Mouse (Mus musculus) G1E (cell line): Measurements from ENCODE around the gene Sec24a. TPM values are rescaled to one million over a fixed set of nuclear protein-coding genes. Genes with fewer than 3 reads are reported as not detected.
A peak's percentile ranks its signal among the peaks of the same experiment; 100 is the strongest.

Experiments
- ATAC-seq: 2 replicates; pipeline ENCODE4 v1.8.0; 2016; ENCODE audit warnings: mild to moderate bottlenecking; ENCODE audit not compliant: insufficient number of reproducible peaks, poor library complexity, low FRiP score, severe bottlenecking; ENCODE audit errors: extremely low read depth
- DNase-seq: peaks from one replicate; pipeline ENCODE4 v3.0.0; 2012; ENCODE audit warnings: low spot score
- H3K27me3 ChIP-seq: 2 replicates; pipeline ENCODE4 v1.6.1; 2012; ENCODE audit warnings: mild to moderate bottlenecking, low read length, inconsistent platforms; ENCODE audit not compliant: insufficient read depth
- H3K36me3 ChIP-seq: replicated peaks from 2 replicates; pipeline ENCODE3; 2012; ENCODE audit warnings: mild to moderate bottlenecking, inconsistent platforms
- H3K4me1 ChIP-seq: 2 replicates; pipeline ENCODE4 v1.6.1; 2012; ENCODE audit warnings: low read depth, low read length, inconsistent platforms, mixed read lengths; ENCODE audit not compliant: insufficient read depth
- H3K4me3 ChIP-seq: 2 replicates; pipeline ENCODE4 v1.5.1; 2012; ENCODE audit warnings: low read depth, mild to moderate bottlenecking, inconsistent platforms, low read length, moderate library complexity, mixed read lengths
- H3K9me3 ChIP-seq: replicated peaks from 2 replicates; pipeline ENCODE4 v1.6.1; 2012; ENCODE audit warnings: inconsistent platforms
- CTCF ChIP-seq: IDR thresholded peaks from 2 replicates; pipeline ENCODE4 v1.5.1; 2012; ENCODE audit warnings: low read depth, low read length, inconsistent platforms, mixed read lengths
- GATA1 ChIP-seq: IDR thresholded peaks from 2 replicates; pipeline ENCODE4 v1.6.1; 2012; ENCODE audit warnings: borderline replicate concordance, low read length, inconsistent platforms, mixed read lengths
- GATA2 ChIP-seq: IDR thresholded peaks from 2 replicates; pipeline ENCODE4 v1.6.1; 2012; ENCODE audit warnings: low read depth, low read length, inconsistent platforms, borderline replicate concordance
- POLR2AphosphoS5 ChIP-seq: IDR thresholded peaks from 2 replicates; pipeline ENCODE4 v1.6.1; 2012; ENCODE audit warnings: low read depth, low read length, inconsistent platforms; ENCODE audit not compliant: insufficient replicate concordance
- TAL1 ChIP-seq: conservative IDR thresholded peaks from 2 replicates; pipeline ENCODE4 v1.6.1; 2012; ENCODE audit warnings: low read depth, low read length, inconsistent platforms, mixed read lengths
- polyA plus RNA-seq: library from polyadenylated mRNA; stranded (reverse); fragments of >175 nt; gene quantifications from 2 replicates; pipeline ENCODE4 v1.2.3, GENCODE M21; 2012
- total RNA-seq, 2 experiments: library from RNA; stranded (forward) in 1 of 2; stranded (reverse) in 1 of 2; fragments of 200-1000 nt in 1 of 2; fragments of >200 nt in 1 of 2; fragmentation: Nextera tagmentation in 1 of 2; gene quantifications; 2 replicates each; pipeline ENCODE4 v1.2.3; 2014 to 2017

Sec24a gene
- total and polyA plus RNA-seq, 3 experiments: 8.2 to 40.9 (median 22.4) TPM

DNA sequence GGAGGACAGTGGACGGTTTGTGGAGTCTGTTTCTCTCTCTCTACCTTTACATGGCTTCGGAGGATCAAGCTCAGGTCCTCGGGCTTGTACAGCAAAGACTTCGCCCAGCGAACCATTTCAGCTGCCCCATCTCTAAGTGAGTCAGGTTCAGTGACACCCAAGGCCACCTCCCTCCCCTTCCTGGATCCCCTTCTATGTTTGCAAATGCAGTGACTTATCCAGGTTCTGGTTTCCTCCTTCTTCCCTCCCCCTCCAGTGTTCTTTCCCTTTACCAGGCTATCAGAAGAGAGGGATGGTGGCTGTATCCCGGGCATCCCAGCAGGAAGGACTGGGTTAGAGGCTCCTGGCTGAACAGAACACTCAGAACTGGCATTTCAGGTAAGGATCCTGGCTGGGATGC lies 109.7 kb downstream of the Sec24a start:
- Histone ChIP-seq H3K4me3 (no peak overlapping the region; the same call in 1 of the 2 replicates), H3K4me1 (peaks cover 12% of the 10 kb centered on the region), H3K36me3 (no peaks in the 10 kb centered on the region), H3K27me3 (peaks cover 81% of the 10 kb centered on the region), H3K9me3 (peaks cover 9% of the 10 kb centered on the region)
- TF ChIP-seq CTCF (no peak), TAL1 (no peak), GATA1 (no peak), POLR2AphosphoS5 (no peak), GATA2 (no peak)
- no peak for DNase-seq
- no peak for ATAC-seq

DNA sequence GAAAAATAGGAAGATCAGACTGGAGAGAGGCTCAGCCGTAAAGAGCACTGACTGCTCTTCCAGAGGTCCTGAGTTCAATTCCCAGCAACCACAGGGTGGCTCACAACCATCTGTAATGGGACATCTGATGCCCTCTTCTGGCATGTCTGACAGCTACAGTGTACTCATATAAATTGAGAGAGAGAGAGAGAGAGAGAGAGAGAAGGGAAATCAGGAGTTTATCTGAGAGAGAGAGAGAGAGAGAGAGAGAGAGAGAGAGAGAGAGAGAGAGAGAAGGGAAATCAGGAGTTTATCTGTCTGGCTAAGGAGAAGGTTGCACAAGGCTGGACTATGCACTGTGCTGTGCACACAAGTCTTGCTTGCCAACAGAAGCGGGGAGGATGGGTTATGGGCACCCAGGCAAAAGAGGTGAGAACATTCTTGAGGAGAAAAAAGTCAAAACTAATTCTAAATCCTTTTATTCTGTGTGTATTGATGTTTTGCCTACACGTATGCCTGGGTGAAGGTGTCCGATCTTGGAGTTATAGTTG lies 110.5 kb downstream of the Sec24a start:
- peaks cover 79% of the 10 kb centered on the region for H3K27me3 ChIP-seq
- no peak overlapping the region for H3K4me3 ChIP-seq
- peaks cover 12% of the 10 kb centered on the region for H3K4me1 ChIP-seq
- DNase-seq (no peak), ATAC-seq (no peak)
- H3K36me3 ChIP-seq: no peaks in the 10 kb centered on the region
- H3K9me3 ChIP-seq: peaks cover 9% of the 10 kb centered on the region
- TF ChIP-seq GATA1 (no peak), TAL1 (no peak), POLR2AphosphoS5 (no peak), GATA2 (no peak), CTCF (no peak)

DNA sequence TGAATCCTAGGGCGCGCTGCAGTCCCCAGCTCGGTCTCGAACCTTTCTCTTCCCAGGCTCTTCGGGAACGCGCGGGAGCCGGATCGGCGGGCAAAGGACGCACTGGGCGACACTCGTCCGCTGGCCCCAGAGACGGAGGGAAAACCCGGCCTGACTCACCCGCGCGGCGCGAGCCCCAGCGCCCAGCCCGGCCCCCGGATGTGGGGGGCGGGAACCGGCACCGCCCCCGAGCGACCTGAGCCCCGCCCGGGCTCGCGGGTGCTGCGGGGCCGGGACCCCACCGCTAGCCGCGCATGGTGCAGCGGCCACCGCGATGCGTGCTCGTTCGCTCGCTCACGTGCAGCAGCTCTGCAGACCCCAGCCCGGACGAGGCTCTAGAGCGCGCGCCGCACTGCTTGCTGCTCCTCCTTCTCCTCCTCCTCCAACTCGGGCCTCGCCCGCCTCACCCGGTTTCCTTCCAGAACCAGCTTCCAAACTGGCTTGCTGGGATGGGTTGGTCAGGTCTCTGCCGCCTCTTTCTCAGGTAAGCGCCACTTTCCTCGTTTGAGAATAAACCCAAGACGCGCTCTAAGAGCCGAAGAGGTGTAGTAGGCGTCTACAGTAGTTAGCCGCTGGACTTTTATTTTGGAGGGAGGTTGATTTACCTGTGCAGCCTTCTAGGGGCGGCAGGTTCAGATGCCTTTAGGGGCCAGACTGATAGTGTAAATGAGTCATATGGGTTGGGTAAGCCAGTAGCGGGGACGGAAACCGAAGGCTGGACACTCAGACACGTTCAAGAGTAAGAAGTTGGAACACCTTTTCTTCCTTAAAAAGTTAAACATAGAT lies 112.5 kb downstream of the Sec24a start, which contains the start of the genes N4bp3 and D930048N14Rik:
Gene N4bp3 (minus strand): TSS at position 152 of the 825 bp plus-strand sequence.
Gene D930048N14Rik (plus strand): TSS at position 264 of the 825 bp plus-strand sequence.
- ATAC-seq: no peak
- H3K4me3 ChIP-seq: peak within 1 kb of the TSS; percentile 59; the same call in 1 of the 2 replicates
- H3K27me3 ChIP-seq: peaks cover 75% of the 10 kb centered on the region
- H3K4me1 ChIP-seq: peaks cover 16% of the 10 kb centered on the region
- DNase-seq: no peak
- peaks cover 9% of the 10 kb centered on the region for H3K9me3 ChIP-seq
- no peaks in the 10 kb centered on the region for H3K36me3 ChIP-seq
- TF ChIP-seq GATA1 (no peak), GATA2 (no peak), CTCF (no peak), POLR2AphosphoS5 (no peak), TAL1 (no peak)

DNA sequence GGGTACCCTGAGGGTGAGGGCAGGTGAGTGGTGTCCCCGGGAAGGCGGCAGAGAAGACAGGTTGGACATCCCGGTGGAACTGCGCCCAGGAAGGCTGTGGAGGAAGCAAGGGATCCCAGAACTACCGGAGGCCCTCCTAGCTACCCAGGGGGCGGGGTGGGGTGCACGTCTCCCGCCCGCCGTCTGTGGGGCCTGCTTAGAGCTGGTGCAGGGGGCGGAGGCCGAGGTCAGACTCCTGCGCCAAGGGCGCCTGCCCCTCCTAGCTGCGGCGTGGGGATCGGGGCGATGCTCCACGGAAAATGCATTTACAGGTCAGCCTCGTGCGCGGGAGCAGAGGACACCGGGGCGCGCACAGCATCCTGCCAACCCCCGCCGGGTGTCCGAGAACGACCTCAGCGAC lies 113.2 kb downstream of the Sec24a start:
- DNase-seq (no peak), ATAC-seq (no peak)
- no peaks in the 10 kb centered on the region for H3K36me3 ChIP-seq
- TF ChIP-seq CTCF (no peak), TAL1 (no peak), GATA2 (no peak), POLR2AphosphoS5 (no peak), GATA1 (no peak)
- peak overlapping the region; percentile 59; the same call in 1 of the 2 replicates for H3K4me3 ChIP-seq
- peaks cover 81% of the 10 kb centered on the region for H3K27me3 ChIP-seq
- H3K9me3 ChIP-seq: peaks cover 9% of the 10 kb centered on the region
- peaks cover 16% of the 10 kb centered on the region for H3K4me1 ChIP-seq

DNA sequence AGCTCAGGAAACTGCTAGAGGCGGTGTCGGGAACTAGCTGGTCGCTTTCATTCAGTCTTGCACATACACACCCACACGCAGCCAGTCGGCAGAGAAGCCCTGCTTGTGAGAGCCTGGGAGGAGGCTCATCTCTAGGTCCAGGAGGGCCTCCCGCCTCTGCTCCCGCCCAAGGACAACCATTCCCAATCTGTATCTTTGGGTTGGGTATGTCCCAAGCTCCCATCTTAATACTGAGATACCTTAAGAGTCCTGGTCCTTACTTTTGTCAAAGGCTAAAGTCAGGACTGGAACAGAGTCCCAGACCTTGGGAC lies 113.6 kb downstream of the Sec24a start:
- H3K4me3 ChIP-seq: peak overlapping the region; percentile 59; the same call in 1 of the 2 replicates
- peaks cover 16% of the 10 kb centered on the region for H3K4me1 ChIP-seq
- peaks cover 9% of the 10 kb centered on the region for H3K9me3 ChIP-seq
- DNase-seq (no peak), ATAC-seq (no peak)
- TF ChIP-seq GATA1: no peak
- TF ChIP-seq TAL1: no peak
- no peak for TF ChIP-seq POLR2AphosphoS5
- no peak for TF ChIP-seq GATA2
- TF ChIP-seq CTCF: no peak
- H3K36me3 ChIP-seq: no peaks in the 10 kb centered on the region
- peaks cover 81% of the 10 kb centered on the region for H3K27me3 ChIP-seq

DNA sequence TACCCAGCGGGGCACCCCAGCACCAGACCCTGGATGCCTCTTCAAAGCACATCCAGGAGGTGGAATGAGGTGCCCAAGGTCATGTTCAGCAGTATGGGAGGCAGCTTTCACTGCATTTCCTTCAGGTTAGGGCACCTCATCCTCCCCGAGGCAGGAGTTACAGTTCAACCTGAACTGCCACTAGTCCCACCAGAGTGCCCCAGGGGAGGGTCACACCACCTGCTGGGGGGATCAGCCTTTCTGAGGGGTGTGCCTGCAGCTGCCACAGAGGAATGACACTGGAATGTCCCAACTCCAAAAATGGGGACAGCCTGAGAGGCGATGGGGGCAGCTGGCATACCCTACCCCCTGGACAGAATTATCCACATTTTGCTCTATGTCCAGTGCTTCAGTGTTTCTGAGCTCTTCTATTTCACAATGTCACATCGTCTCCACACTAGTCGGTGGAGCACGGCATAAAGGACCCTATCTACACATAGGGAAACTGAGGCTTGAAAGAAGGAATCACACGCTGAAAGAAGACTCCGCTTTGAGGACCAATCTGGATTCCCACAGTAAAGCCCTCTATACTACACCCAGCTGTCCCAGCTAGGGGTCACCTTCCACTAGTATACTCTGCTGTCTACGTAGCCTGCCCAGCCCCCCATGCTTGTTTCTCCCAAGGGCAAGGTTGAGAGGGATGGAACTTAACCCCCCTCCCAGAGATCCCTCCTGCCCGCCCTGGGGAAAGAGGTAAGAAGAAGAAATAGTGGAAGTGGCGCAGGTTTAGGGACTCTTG lies 114.1 kb downstream of the Sec24a start:
- no peak for DNase-seq
- no peak overlapping the region for H3K4me3 ChIP-seq
- TF ChIP-seq GATA2: no peak
- TF ChIP-seq CTCF: no peak
- no peak for TF ChIP-seq POLR2AphosphoS5
- TF ChIP-seq GATA1: no peak
- TF ChIP-seq TAL1: no peak
- ATAC-seq: no peak
- no peaks in the 10 kb centered on the region for H3K36me3 ChIP-seq
- H3K4me1 ChIP-seq: peaks cover 16% of the 10 kb centered on the region
- H3K9me3 ChIP-seq: peaks cover 9% of the 10 kb centered on the region
- H3K27me3 ChIP-seq: peaks cover 81% of the 10 kb centered on the region
